Mouse (Mus musculus) E14TG2a.4 (cell line): ENCODE results near the gene Bicd1.

Source experiments
- CTCF ChIP-seq: conservative IDR thresholded peaks from 2 replicates; pipeline ENCODE4 v1.5.1; 2014; ENCODE audit warnings: low read length
- NANOG ChIP-seq: IDR thresholded peaks from 2 replicates; pipeline ENCODE4 v1.6.1; 2014; ENCODE audit warnings: borderline replicate concordance, low read length, mixed read lengths

GRCm38 (mm10) chr6:149366403-149366802 lies 42.3 kb upstream of the Bicd1 start:
- no peak for TF ChIP-seq CTCF
- no peak for TF ChIP-seq NANOG
